Mouse (Mus musculus) heart, embryonic 13.5 days (tissue): ENCODE results near the gene Pum2. TPM values are rescaled to one million over a fixed set of nuclear protein-coding genes. Genes with fewer than 3 reads are reported as not detected.

ENCODE experiments used
- ATAC-seq: fragments of 200-750 bp; cut with Nextera tagmentation; 2 replicates; pipeline ENCODE4 v1.8.0; 2017; ENCODE audit warnings: moderate TSS enrichment; ENCODE audit not compliant: insufficient number of reproducible peaks, low FRiP score, low TSS enrichment; ENCODE audit errors: extremely low read depth
- H3K27ac ChIP-seq: fragments of 300-500 bp; sonication (generic); replicated peaks from 2 replicates; pipeline ENCODE4 v1.5.1; 2015; ENCODE audit warnings: moderate library complexity, mild to moderate bottlenecking, inconsistent platforms
- H3K27me3 ChIP-seq: fragments of 300-500 bp; sonication (generic); replicated peaks from 2 replicates; pipeline ENCODE4 v1.6.1; 2015; ENCODE audit warnings: mild to moderate bottlenecking, inconsistent platforms
- H3K36me3 ChIP-seq: fragments of 300-500 bp; sonication (generic); 2 replicates; pipeline ENCODE4 v1.6.1; 2015; ENCODE audit warnings: mild to moderate bottlenecking, inconsistent platforms
- H3K4me1 ChIP-seq: fragments of 300-500 bp; sonication (generic); 2 replicates; pipeline ENCODE4 v1.6.1; 2015; ENCODE audit warnings: inconsistent platforms
- H3K4me2 ChIP-seq: fragments of 300-500 bp; sonication (generic); 2 replicates; pipeline ENCODE4 v1.6.1; 2015; ENCODE audit warnings: inconsistent platforms, mild to moderate bottlenecking, moderate library complexity
- H3K4me3 ChIP-seq: fragments of 300-500 bp; sonication (generic); 2 replicates; pipeline ENCODE4 v1.5.1; 2015; ENCODE audit warnings: moderate library complexity, mild to moderate bottlenecking, inconsistent platforms
- H3K9ac ChIP-seq: fragments of 300-500 bp; sonication (generic); 2 replicates; pipeline ENCODE4 v1.6.1; 2015; ENCODE audit warnings: inconsistent platforms, mild to moderate bottlenecking, moderate library complexity
- H3K9me3 ChIP-seq: fragments of 300-500 bp; sonication (generic); 2 replicates; pipeline ENCODE4 v1.6.1; 2016; ENCODE audit warnings: inconsistent platforms
- WGBS: fragments of 180-500 bp; shearing (Covaris S2); methylation state at CpG from one replicate; pipeline ENCODE4 v1.1.7; 2015; ENCODE audit warnings: mixed read lengths; 5-methylcytosine and 5-hydroxymethylcytosine counted together
- polyA plus RNA-seq: library from polyadenylated mRNA; unstranded; fragments of >200 nt; fragmentation: Nextera tagmentation; extraction: Ambion mirVana; gene quantifications from 2 replicates; pipeline ENCODE4 v1.2.1, GENCODE M21; 2015

Gene Pum2
- polyA plus RNA-seq, 1 experiment from 2014 or later = 24.0 TPM

DNA sequence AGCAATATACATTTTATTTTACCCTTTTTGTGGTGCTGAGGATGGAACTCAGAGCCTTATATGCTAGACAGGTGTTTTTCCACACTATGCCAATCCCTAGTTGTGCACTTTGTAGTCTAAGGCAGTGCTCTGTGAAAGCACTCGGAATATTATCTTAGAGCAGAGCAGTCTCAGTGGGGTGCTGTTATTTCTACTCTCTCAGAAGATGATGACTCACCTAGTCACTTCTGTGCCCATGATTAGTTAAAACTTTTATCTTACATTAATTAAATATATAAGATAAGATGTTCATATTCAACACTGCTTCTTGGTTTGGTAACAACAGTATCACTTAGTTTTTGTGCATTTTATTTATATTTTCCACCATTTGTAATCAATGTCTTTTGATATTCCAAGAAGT is 30.1 kb downstream of the Pum2 start:
- H3K9ac ChIP-seq = no peak overlapping the region
- H3K36me3 ChIP-seq = peaks cover 54% of the 10 kb centered on the region
- no peaks in the 10 kb centered on the region for H3K27me3 ChIP-seq
- no peaks in the 10 kb centered on the region for H3K4me1 ChIP-seq
- H3K4me3 ChIP-seq = no peak overlapping the region
- H3K4me2 ChIP-seq = no peak overlapping the region
- WGBS = 35% methylated on average over 1 of the region's 1 CpGs
- no peak for ATAC-seq
- H3K27ac ChIP-seq = no peak overlapping the region
- H3K9me3 ChIP-seq = no peaks in the 10 kb centered on the region

DNA sequence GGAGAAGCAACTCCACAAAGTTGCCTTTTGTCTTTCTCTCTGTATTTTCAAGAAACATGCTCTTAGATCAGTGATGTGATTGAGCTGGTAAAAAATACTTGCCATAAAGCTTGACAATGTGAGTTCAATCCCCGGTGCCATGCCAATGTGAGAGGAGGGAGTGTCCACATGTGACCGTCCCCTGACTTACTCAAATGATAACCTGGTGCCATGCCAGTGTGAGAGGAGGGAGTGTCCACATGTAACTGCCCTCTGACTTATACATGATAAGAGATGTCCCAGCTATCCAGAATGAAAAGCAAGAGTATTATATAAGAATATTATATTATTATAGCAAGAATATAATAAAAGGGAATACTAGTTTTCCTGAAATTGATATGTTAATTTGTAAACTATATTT is 34.9 kb downstream of the Pum2 start:
- no peak for ATAC-seq
- no peak overlapping the region for H3K9ac ChIP-seq
- H3K4me3 ChIP-seq = no peak overlapping the region
- H3K4me1 ChIP-seq = no peaks in the 10 kb centered on the region
- H3K36me3 ChIP-seq = peaks cover 53% of the 10 kb centered on the region
- no peak overlapping the region for H3K27ac ChIP-seq
- WGBS = 81% methylated on average over 2 of the region's 2 CpGs
- no peaks in the 10 kb centered on the region for H3K9me3 ChIP-seq
- no peaks in the 10 kb centered on the region for H3K27me3 ChIP-seq
- H3K4me2 ChIP-seq = no peak overlapping the region

DNA sequence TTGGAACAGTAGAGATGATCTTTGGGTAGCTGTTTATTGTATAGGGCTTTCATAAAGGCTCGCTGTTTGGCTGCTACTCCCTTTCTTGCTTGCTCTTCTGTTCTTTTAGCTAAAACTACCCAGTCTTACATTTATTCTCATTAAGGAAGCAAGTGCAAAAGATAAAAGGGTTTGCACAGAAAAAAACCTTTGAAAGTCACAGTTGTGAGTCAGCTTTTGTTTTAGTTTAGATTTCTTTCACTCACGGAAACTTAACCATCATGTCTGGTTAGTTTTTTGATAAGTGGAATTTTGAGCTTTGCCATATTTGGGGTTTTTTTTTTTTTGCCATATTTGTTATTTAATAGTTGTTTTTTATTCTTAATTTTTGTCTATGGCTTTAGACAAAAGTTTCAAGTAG is 38.7 kb downstream of the Pum2 start:
- ATAC-seq = no peak
- Histone ChIP-seq H3K4me1 (no peaks in the 10 kb centered on the region), H3K27ac (no peak overlapping the region), H3K4me2 (no peak overlapping the region), H3K4me3 (no peak overlapping the region), H3K9ac (no peak overlapping the region), H3K27me3 (no peaks in the 10 kb centered on the region), H3K9me3 (no peaks in the 10 kb centered on the region), H3K36me3 (peaks cover 53% of the 10 kb centered on the region)
- 69% methylated on average over 2 of the region's 2 CpGs for WGBS

DNA sequence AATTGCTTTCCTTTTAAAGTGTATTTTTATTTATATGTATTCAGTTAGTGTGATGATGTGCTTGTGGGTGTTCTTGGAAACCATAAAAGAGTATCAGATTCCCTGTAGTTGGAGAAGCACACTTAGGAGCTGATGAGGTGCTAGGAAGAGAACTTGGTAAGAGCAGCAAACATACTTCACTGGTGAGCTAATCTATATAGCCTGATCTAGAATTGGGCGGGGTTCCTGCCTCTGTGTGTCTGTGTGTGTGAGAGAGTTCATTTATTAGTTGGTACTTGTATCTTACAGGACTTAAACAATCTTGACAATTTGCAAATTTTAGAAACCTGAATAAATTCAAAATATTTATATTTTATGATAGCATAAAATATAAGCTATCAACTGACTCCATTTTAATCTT is 42.2 kb downstream of the Pum2 start:
- H3K4me1 ChIP-seq = no peaks in the 10 kb centered on the region
- no peaks in the 10 kb centered on the region for H3K27me3 ChIP-seq
- no peak overlapping the region for H3K4me3 ChIP-seq
- H3K36me3 ChIP-seq = peaks cover 50% of the 10 kb centered on the region
- WGBS = 79% methylated on average over 1 of the region's 1 CpGs
- no peaks in the 10 kb centered on the region for H3K9me3 ChIP-seq
- no peak for ATAC-seq
- H3K4me2 ChIP-seq = no peak overlapping the region
- H3K27ac ChIP-seq = no peak overlapping the region
- no peak overlapping the region for H3K9ac ChIP-seq

DNA sequence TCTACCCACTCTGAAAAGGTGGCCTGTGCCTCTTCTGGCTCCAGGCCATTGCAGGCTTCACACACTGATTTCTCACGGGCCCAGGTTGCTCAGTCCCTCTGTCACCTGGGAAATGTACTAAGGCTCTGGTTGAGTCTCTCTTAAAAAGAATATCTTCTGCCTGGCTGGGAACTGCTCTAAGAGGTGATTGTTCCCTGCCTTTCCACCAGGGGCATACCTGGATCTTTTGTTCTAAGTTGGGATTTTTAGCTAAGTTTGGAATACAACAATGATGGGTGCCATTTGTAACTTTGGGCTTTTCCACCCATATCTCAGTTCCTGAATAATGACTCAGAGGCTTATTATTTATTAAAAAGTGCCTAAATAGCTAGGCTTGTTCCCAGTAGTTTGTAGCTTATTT is 53.0 kb downstream of the Pum2 start:
- Histone ChIP-seq H3K27me3 (no peaks in the 10 kb centered on the region), H3K9ac (no peak overlapping the region), H3K27ac (no peak overlapping the region), H3K4me2 (no peak overlapping the region), H3K4me3 (no peak overlapping the region), H3K36me3 (peaks cover 68% of the 10 kb centered on the region), H3K9me3 (no peaks in the 10 kb centered on the region), H3K4me1 (no peaks in the 10 kb centered on the region)
- ATAC-seq = no peak
- WGBS = 50% methylated on average over 1 of the region's 1 CpGs

GRCm38 (mm10) chr12:8728739-8729138 is 54.8 kb downstream of the Pum2 start:
- WGBS = 81% methylated on average over 2 of the region's 2 CpGs

GRCm38 (mm10) chr12:8753654-8754053 is 79.7 kb downstream of the Pum2 start:
- ATAC-seq = no peak
- H3K9ac ChIP-seq = no peak overlapping the region
- no peak overlapping the region for H3K4me2 ChIP-seq
- no peak overlapping the region for H3K4me3 ChIP-seq
- 0 out of 2 replicates have a peak overlapping the region, but pooled peaks have one; percentile 9 for H3K27ac ChIP-seq
- H3K27me3 ChIP-seq = no peaks in the 10 kb centered on the region
- 86% methylated on average over 2 of the region's 2 CpGs for WGBS
- H3K9me3 ChIP-seq = peaks cover 5% of the 10 kb centered on the region; the same call in 1 of the 2 replicates
- peaks cover 12% of the 10 kb centered on the region for H3K4me1 ChIP-seq
- H3K36me3 ChIP-seq = peaks cover 87% of the 10 kb centered on the region

More at GRCm38 (mm10) chr12:8728739-8729138, 54.8 kb downstream of the Pum2 start:
- ATAC-seq = no peak
- no peak overlapping the region for H3K4me3 ChIP-seq
- no peak overlapping the region for H3K4me2 ChIP-seq
- H3K4me1 ChIP-seq = no peaks in the 10 kb centered on the region
- H3K9ac ChIP-seq = no peak overlapping the region
- no peaks in the 10 kb centered on the region for H3K27me3 ChIP-seq
- no peaks in the 10 kb centered on the region for H3K9me3 ChIP-seq
- H3K27ac ChIP-seq = no peak overlapping the region
- peaks cover 61% of the 10 kb centered on the region for H3K36me3 ChIP-seq

- Histone ChIP-seq H3K4me2 (no peak overlapping the region), H3K9ac (no peak overlapping the region), H3K27me3 (no peaks in the 10 kb centered on the region), H3K4me3 (no peak overlapping the region), H3K4me1 (peaks cover 12% of the 10 kb centered on the region), H3K36me3 (peaks cover 82% of the 10 kb centered on the region), H3K27ac (0 out of 2 replicates have a peak overlapping the region, but pooled peaks have one; percentile 9), H3K9me3 (peaks cover 5% of the 10 kb centered on the region; the same call in 1 of the 2 replicates)
- 51% methylated on average over 4 of the region's 4 CpGs for WGBS
- ATAC-seq = no peak
Measured at GRCm38 (mm10) chr12:8754116-8754515, 80.2 kb downstream of the Pum2 start.

- peaks cover 12% of the 10 kb centered on the region for H3K4me1 ChIP-seq
- no peak for ATAC-seq
- no peak overlapping the region for H3K27ac ChIP-seq
- no peak overlapping the region for H3K4me3 ChIP-seq
- H3K27me3 ChIP-seq = no peaks in the 10 kb centered on the region
- H3K9me3 ChIP-seq = peaks cover 5% of the 10 kb centered on the region; the same call in 1 of the 2 replicates
- whole genome bisulfite sequencing = 93% methylated on average over 3 of the region's 3 CpGs
- no peak overlapping the region for H3K4me2 ChIP-seq
- H3K9ac ChIP-seq = no peak overlapping the region
- peaks cover 51% of the 10 kb centered on the region for H3K36me3 ChIP-seq
Measured at GRCm38 (mm10) chr12:8758029-8758428, 84.1 kb downstream of the Pum2 start.

DNA sequence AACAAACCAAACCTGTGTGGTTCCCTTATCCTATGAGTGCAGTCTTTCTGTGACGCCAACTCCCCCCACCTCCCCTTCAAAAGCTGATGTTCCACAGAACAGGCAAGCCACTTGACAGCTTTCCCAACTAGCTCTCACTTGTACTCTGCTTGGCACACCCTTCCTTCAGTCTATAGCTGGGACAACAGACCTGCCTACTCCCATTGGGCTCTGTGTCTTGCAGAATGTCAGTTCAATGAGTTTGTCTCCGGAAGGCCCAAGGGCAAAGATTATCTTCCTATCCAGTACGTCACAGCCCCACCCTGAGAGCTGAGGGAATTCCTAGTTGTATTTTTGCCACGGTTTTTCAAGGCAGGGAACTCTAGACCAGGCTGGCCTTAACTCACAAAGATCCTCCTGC is 85.2 kb downstream of the Pum2 start:
- no peak for ATAC-seq
- Histone ChIP-seq H3K4me1 (peaks cover 3% of the 10 kb centered on the region; the same call in 1 of the 2 replicates), H3K4me2 (no peak overlapping the region), H3K4me3 (no peak overlapping the region), H3K9ac (no peak overlapping the region), H3K27me3 (no peaks in the 10 kb centered on the region), H3K27ac (no peak overlapping the region), H3K36me3 (peaks cover 40% of the 10 kb centered on the region), H3K9me3 (peaks cover 5% of the 10 kb centered on the region; the same call in 1 of the 2 replicates)
- WGBS = 45% methylated on average over 4 of the region's 4 CpGs

DNA sequence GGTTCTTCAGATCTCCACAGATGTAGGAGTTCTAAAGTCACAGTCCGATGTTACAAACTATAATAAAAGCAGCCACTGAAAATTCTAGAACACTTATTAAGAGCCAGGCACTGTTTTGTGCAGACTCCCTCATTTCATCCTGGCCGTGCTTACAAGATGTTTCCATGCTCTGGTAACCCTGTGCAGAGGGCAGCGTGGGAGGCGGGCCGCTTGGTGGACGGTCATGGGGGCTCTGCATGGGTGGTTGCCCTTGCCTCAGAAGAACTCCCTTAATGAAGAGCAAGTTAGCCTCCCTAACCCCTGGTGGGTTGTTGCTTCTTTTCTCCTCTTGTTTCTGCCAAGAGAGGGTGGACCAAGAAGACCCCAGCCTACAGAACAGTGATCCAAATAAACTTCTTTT is 85.8 kb downstream of the Pum2 start:
- Histone ChIP-seq H3K36me3 (peaks cover 34% of the 10 kb centered on the region), H3K27ac (no peak overlapping the region), H3K4me3 (no peak overlapping the region), H3K27me3 (no peaks in the 10 kb centered on the region), H3K9ac (no peak overlapping the region), H3K4me2 (no peak overlapping the region), H3K4me1 (no peaks in the 10 kb centered on the region), H3K9me3 (peaks cover 5% of the 10 kb centered on the region; the same call in 1 of the 2 replicates)
- no peak for ATAC-seq
- WGBS = 85% methylated on average over 6 of the region's 6 CpGs

DNA sequence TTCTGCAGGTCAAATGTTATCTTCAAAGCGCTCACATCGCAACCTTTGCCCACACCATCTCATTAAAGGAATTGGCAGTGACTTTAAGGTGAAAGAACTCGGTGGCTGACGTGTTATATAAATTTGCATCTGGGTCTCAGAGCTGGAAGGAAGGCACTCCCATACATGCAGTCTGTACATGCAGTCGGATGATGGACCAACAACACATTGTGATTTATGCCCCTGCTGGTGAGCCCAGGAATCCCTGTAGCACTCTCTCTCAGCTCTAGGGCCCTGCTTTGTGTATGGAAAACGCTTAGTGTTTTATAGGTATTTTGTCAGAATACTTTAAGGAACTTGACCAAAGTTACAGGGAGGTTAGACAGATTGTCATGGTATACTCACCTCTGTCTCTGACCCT is 86.6 kb downstream of the Pum2 start:
- Histone ChIP-seq H3K27me3 (no peaks in the 10 kb centered on the region), H3K4me1 (no peaks in the 10 kb centered on the region), H3K27ac (no peak overlapping the region), H3K9ac (no peak overlapping the region), H3K4me2 (no peak overlapping the region), H3K36me3 (peaks cover 26% of the 10 kb centered on the region), H3K4me3 (no peak overlapping the region), H3K9me3 (peaks cover 5% of the 10 kb centered on the region; the same call in 1 of the 2 replicates)
- 71% methylated on average over 6 of the region's 6 CpGs for WGBS
- no peak for ATAC-seq
